Mouse (Mus musculus) spleen, adult 18-20 months (tissue): ENCODE measurements around the gene Tmem174.

Experiments used
- DNase-seq, 2 experiments: peaks; one replicate each; pipeline ENCODE4 v3.0.0; 2022; ENCODE audit warnings: mixed read lengths in 2 of 2

Gene Tmem174

DNA sequence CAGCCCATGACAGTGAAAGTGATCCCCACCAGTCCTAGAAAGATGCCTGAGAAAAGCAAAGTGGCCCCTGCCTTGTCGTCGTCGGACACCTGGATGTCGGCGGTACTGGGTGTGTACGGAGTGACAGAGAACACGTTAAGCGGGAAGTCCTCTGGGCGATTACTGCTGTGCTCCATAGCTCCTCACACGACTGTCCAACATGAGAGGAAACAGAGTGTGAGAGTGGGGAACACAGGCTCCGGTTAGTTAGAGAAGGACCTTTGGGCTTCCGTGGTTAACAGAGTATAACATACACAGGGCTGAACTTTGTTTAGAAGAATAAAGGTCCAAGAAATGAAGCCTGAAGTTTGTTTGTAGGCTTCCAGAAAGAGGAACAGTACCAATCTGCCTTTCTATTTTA is at the start of gene Tmem174:
TSS of gene Tmem174 (minus strand) at position 266 of the 400 bp plus-strand sequence.
- no peak for DNase-seq

DNA sequence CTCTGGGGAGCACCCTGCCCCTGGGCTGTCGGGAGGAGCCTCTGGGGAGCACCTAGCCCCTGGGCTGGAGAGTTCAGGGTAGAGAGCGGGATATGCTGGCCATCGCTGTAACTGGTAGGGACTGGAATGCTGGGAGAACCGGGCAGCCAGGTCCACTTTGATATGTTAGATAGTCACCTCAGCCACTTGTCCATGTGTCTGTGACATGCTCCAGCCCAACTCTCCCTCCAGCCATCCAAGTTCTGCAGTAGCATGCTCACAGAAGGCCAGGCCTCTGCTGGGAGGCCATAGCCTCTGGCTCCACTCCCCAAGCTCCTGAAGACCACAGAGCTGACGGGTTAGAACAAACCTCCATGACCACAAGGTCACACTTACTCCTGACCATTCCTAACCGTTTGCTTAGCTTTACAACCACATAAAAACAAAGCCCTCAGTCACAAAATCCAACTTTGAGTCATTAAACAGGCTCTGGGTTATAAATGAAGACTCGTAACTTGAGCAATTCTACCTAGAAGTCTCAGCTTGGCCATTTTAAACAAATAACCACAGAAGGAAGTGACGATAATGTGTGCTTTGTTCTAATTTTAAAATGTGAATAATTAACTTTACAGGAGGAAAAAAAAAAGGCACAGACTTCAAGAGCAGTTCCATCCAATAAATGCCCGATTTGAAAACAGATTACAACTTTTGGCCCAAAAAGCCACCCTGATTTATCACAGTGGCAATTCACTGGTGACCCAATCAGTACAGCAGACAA is 47.1 kb upstream of the Tmem174 start:
- no peak for DNase-seq

DNA sequence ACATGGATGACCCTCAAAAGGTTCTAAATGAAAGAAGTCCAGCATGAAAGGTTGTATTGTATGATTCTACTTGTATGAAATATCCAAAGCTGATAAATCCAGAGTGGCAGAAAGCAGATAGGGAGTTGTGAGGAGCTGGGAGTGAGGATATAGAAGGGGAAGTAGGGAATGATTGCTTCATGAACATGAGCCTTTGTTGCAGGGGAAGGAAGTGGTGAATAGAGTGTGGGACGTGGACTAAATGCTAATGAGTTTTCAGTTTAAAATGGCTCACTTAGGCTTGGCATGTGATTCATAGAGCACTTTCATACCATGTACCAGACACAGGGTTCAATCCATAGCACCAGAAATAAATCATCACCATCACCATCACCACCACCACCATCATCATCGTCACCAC is 46.2 kb upstream of the Tmem174 start:
- no peak for DNase-seq

DNA sequence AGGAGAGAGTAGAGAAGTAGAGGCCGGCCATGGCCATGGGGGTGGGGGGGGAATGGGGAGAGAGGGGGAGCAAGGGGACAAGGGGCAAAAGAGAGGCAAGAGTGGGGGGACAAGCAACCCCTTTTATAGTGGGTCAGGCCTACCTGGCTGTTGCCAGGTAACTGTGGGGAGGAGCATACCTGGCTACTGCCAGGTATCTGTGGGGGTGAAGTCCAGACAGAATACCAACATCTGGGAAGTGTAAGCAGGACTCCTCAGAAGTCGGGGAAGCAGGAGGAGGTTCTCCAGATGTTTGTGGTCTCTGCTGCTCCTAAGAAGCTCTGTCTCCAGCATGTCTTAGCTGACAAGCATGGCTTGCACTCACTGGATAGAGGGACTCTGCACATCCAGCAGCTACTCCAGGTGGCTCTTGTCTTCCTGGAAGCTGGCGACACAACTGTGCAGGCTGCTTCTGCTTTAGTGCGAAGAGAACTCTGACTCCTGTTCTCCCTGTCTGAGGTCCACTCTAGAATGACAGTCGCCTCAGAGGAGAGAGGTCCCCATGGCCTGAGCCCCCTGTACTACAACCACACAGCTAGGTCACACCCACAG is 43.4 kb upstream of the Tmem174 start:
- DNase-seq: no peak

DNA sequence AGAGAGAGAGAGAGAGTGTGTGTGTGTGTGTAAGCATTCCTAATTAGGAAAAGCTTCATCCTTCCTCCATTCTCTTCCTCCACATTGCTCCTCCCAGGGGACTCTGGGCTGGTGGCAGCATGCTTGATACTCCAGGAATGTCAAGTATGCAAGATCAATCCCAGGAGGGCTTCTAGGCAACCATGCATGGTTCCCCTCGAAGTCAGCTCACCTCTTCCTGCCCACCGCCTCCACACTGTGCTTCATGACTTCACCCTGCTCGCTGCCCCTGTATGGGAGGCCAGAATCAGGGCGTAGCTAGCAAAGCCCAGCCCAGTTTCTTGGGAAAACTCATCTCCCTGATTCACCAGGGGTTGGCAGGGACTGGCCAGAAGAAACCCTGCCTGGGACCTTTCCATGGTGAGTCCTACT is 42.4 kb upstream of the Tmem174 start:
- peak; percentile 18 to 23 for DNase-seq

DNA sequence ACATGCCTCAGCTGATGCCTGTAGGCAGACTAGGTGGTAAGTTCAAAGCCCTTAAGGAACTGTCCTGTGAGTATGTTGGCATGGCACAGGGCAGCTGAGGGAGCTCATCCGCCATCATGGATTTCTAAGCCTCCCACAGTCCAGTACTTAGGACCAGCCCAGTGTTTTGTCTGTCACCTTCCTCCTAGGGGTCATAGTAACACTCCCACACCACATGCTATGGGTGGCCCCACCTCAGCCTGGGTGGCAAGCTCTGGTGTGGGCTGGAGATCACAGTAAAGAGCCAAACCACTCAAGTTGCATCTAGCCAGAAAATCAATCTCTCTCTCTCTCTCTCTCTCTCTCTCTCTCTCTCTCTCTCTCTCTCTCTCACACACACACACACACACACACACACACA is 42.0 kb upstream of the Tmem174 start:
- DNase-seq: no peak

DNA sequence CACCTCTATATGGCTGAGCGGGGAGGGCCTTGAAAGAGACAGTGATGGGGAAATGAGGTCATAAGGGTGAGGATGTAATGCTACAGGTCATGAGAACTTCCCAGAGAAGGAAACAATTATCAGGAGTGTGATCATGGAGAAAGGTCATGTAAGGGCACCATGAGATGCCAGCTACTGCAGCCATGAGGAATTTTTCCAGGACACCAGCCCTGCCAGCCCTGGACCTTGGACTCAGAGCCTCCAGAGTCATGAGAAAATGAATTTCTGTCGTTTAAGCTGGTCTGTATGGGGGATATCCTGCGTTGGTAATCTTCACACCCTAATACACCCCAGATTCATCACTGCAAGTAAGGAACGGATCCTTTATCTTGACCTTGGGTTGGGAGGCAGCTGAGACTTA is 36.7 kb upstream of the Tmem174 start:
- DNase-seq: no peak

DNA sequence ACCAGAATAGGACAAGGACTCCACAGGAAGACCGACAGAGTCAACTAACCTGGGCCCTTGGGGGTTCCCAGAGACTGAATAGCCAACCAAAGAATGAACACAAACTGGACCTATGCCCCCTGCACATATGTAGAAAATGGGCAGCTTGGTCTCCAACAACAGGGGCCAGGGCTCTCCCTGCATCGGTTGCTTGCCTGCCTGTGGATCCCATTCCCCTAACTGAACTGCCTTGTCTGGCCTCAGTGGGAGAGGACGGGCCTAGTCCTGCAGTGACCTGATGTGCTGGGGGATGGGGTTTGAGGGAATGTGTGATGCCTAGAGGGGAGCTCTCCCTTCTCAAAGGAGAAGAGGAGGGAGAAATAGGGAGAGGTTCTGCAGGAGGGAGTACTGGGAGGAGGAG is 32.1 kb upstream of the Tmem174 start:
- no peak for DNase-seq

DNA sequence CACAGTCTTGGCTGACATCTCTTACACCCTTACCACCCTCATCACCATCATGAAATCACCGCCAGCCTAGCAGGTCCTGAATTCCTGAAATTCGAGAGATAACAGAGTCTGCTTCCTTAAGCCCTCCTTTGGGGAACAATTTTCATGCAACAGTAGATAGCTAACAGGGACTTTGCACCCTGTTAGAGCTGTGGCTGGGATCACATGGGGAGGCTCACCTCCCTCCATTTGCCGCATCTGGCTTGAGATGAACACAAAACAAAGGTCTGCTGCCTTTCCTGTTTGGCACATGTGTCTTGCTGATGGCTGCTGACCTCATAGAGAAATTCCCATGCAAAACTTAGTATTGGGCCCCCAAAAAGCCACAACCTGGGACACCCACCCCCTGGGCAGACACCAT is 30.1 kb upstream of the Tmem174 start:
- DNase-seq: no peak

DNA sequence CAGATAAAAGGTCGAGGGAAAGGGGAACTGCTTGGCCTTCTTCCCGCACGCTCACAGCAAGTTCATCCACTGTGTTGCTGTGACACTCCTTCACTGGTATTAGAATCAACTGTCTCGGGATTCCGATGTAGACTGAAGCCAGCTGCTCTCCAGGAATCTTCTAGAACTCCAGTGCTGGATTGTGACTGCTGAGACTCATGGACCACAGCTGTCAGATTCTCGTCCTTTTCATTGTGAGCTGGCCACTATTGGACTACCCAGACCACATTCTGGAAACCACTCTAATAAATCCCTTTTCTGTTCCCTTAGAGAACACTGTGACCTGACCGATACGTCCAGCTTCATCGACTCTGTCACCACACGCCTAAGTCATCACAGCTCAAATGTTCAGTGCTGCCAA is 28.0 kb upstream of the Tmem174 start:
- DNase-seq: no peak

DNA sequence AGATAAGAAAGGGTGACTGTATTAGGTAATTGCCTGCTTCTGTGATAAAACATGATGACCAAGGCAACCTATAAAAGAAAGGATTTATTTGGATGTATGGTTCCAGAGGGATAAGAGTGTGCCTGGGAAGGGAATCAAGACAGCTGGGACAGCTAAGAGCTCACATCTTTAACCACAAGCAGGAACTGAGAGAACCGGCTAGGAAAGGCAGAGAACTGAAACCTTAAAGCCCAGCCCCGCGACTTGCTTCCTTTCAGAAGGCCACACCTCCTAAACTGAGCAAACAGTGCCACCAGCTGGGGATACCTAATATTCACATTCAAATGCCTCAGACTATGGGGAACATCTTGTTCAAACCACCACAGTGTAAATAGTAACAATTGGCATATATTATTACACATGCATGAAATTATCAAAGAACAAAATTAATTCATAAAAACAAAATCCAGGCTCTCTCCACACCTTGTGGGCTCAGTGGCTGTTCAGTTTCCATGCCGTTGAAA is 25.0 kb upstream of the Tmem174 start:
- DNase-seq: no peak

DNA sequence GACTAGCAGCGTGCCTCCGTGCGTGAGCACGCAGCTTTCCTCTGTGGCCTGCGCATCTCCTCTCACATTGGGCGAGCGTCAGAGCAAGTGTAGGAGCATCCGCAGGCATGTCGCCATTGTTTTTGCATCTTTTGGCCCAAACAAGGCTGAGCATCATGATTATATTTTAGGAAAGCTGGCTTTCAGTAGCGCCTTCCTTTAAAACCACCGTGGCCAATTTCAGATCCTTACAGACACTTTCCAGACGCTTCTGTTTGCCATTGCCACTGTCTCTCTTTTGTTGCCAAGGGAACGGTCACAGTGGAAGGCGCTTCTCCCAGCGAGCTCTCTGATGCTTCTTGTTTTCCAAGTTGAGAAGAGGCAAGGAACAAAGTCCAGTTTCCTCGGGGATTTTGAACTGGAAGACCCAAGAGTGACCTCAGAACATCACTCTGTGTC is 18.8 kb upstream of the Tmem174 start:
- no peak for DNase-seq

DNA sequence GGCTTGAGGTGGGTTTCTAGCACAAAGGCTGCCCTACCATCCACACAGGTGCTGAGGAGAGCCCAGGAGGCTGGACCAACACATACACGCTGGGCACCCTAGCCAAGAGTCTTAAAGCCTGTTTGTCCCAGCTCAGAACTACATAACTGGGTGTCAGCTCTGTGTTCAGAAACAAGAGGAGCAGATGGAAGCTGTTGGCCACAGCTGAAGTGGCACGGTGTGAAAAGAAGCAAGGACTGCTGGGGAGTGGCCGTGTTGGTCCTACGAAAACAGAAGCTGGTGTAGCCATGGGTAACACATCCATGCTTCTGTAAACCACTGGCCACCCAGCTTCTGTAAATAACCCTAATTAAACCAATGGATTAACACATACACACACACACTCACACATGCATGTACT is 18.1 kb upstream of the Tmem174 start:
- DNase-seq: no peak

DNA sequence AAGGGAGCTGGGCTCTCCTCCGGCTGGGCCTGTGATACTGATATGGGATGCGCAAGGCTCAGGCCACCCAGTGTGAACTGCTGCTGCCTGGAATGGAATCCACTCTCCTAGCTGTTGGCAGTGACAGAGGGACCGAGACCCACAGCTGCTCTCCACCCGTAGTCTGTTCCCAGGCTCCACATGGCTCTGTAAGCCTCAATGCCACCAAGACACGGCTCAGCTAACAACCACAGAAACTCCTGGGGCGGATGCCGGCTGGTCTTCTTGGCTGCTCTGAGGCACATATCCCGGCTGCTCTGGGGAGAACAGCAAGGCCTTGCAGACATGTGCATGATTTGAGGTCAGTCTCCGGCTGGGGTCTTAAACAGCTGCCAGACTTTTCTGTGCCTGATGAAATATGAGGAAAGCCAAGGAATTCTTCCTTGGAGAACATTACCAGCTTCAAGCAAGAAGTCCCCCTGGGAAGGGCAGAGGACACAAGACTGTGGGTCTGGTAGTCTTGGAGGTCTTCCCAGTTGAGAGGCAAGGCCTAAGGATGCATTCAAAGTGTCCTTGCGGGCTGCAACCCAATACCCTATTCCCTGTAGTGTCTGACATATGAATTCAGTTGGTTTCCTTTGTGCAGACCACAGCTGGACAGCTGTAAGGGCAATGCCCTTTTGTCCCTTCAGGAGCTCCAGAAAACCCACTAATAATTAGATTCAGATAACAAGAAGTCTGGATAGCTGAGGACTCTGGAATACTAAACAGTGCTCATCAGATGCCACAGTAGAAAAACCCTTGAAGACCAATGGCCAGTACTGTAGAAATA is 17.1 kb upstream of the Tmem174 start:
- DNase-seq: no peak

DNA sequence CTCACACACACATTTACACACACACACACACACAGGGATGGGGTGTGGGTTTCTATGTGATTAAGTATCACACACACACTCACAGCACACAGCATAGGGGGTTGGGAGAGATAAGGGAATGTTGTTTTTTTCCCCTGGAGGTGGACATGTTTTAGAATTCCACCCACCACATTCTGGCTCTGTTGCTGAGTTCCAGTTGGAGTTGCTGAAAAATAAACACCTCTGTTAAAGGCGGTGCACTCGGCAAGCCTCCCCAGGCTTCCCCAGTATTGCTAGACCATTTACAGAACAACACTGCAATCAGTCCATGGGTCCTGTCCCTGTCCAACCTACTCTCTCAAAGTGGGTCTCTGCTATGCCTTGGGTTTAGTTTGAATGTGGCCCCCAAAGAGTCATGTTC is 15.0 kb upstream of the Tmem174 start:
- DNase-seq: no peak

DNA sequence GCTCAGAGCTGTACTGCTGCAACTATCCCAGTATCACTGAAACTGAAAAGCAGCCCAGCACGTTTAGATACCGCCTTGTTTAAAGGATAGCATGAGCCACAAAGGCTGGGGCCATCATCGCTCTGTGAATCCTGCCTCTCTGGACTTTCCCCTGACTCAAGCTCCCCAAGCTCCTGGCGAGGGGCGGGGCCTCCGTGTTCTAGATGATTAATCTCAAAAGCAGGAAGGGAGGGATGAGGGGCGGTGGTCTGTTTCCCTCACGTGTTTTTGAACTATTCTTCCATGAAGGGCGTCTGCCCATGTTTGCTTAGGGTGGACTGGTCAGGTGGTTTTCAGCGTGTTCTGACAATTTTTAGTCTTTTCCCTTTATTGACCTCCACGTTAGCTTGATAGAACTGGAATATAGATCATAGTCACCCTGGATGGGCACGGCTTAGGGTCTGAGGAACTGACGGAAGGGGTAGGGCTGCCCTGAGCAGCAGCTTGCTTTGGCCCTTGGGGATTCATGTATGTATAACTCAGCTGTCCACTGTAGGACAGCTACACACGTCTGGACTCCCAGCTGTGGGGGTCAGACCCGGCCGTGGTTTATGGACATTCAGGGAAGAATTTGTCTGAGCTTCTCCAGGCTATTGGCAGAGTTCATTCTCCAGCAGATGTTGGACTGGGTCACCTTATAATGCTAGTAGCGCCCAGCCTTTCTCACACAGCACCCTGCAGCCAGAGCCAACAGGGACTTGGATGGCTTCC is 14.2 kb upstream of the Tmem174 start:
- no peak for DNase-seq

DNA sequence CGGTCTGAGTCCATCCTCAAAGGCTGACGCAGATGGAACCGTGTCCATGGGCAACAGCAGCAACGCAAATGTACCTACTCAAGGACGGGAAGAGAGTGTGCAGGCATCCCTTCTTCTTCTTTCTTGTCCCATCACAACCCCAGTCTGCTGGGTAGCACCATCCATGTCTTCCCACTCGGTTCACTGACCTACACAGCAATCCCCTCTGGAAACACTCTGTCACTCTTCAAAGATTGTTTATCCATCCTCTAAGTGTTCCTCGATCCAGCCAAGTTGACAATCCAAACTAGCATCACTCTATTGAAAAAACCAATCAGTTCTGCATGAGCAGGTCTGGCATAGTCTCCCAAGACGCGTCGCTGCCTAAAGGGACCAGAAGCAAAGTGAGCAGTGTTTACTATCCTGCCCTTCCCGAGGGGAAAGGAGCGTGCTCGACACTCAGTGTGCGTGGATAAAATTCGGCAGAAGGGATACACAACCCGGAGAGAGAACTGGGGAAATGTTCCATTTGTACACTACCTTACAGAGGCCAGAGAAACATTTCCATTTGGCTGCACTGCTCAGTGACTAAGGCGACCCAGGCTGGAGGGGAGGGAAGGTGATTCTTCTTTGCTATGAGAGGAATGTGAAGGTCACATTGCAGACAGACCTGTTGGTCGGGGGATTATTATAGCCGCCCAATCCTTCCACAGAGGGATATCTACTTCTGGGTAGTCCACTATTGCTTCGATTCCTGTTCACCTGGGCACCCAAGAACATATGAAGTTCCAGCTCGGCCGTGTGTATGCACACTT is 10.8 kb upstream of the Tmem174 start:
- DNase-seq: no peak

DNA sequence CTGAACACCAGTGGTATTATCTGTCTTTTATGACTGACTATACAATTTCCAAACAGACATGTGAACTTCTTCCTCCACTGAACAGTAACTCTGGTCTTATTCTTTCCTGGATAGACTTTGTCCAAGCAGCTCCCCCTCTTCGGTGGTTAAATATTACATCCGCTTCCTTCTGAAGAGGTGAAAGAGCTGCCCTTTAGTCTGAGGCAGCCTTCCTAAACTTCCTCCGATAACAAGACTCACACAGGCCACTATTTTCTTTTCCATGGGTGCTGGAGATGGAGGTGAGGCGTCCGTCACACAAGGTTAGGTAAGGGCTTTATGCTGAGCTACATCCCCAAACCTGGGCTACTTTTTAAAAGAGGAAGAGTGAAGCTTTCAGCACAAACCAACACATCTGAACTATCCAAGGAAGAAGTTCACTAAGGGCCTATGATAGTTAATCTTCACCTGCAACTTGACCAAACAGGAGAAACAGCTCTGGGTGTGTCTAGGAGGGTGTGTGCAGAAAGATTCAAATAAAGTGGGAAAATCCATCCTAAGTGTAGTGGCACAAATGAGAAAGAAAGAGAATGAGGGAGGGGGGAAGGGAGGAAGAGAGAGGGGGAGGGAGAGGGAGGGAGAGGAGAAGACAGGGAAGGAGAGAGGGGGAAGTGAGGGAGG is 1.4 kb upstream of the Tmem174 start:
- no peak for DNase-seq

DNA sequence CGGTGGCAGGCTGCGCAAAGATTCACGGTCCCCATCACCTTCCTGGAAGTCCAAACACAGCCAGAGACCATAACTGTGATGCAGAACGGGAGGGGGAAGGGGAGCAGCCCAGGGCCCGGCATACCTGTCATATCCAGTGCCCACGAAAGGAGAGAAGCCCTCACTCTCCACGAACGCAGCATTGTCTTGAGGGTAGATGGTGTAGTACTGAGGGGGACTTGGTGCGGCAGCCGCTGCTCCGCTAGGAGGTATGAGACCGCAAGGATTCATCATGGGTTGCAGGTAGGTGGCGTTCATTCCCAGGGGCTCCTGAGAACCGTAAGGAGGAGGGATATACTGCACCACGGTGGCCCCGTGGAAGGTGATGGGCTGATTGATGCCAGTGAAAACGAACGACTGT is 639 bp downstream of the Tmem174 start:
- no peak for DNase-seq

DNA sequence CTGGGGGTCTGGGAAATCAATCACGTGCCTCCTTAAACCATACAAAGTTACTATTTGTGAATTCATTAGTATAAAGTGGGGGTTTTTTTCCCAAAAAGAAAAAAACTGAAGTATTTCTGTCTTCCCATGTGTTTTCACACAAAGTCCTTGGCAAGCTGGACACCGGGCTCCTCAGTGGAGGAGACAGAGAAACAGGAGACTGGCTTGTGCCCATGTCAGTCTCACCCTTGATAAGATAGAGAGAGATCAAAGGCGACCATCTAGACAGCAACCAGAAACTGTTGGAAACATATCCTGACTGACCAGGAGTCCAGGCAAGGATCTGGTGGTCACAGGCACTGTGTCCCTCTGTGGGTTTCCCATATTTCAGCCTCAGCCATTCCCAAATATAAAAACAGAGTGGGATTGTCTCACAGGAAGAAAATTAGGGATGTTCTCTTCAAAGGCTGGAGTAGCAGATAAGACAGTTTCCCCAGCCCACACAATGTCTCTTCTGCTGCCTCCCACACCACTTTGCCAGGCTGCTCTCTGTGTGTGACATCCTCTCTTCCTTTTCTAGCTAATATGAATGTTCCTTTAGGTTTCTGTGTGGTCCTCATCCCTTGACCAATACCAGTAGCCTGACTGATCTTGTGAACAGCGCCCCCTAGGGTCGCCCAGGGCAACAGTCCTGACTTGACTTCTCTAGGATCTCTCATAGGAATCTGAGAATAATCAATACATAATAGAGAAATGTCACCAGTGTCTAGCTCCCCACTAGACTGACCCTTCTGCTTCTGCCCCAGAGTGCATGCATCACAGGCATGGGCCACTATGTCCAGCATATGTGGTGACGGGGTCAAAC is 3.3 kb downstream of the Tmem174 start:
- no peak for DNase-seq
